9 mouse cellular contexts compared by ENCODE assay signal in the genomic region with DNA sequence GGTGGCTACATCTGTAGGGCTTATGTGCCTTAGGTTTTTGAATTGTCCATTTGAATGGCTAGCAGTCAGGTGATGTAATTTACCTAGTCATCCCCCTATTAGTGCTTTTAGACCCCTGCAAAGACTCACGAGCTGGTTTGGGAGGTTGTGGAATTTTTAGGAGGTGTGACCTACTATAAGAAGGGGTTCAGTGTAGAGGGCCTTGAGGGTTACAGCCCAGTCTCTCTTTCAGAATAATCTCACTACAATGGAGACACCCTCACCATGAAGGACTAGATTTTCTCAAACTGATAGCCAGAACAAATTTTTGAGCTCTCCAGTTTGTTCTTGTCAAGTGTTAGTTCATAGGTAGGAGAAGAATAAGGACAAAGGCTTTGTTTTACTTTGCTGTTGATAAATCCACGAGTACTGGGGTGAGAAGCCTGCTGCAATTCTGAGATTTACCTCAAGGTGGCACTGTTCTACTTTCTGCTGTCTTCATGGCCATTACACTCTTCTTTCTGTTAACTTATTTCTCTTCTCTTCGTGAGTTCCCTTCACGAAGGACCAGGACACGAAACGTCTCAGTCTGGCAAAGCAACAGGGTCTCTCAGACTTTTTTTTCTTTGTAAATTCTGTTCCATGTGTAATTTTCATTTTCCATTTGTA. TPM values are rescaled to one million over a fixed set of nuclear protein-coding genes. Genes with fewer than 3 reads are reported as not detected.
DNase-seq lines count a peak whose midpoint lies in the region; ATAC-seq and TF ChIP-seq lines count a peak whose summit lies in the region.
"Had no signal": no experiment of that assay in that cellular context is flagged by ENCODE, and none has a peak within 500 bp of the region (broad histone marks: within the 10 kb centered on the region; RNA-seq: fewer than 3 reads in every experiment).

No protein-coding gene starts in this region.

- no peak overlapping the region for H3K4me3 ChIP-seq in thymus, adult 2 months (ENCODE audit: control insufficient read depth, insufficient read depth, low read length)
- H3K4me3 ChIP-seq in kidney, adult 2 months (ENCODE audit: insufficient read depth, low read depth, low read length) = no peak overlapping the region
- H3K4me3 ChIP-seq in limb, embryonic 11.5 days (ENCODE audit: low read depth, low read length) = no peak overlapping the region

- no peaks in the 10 kb centered on the region for H3K4me1 ChIP-seq in thymus, adult 2 months (replicated peaks; ENCODE audit: control insufficient read depth, insufficient read depth, low read length)
- no peaks in the 10 kb centered on the region for H3K4me1 ChIP-seq in kidney, adult 2 months (ENCODE audit: control insufficient read depth, insufficient read depth, low read length)
- no peaks in the 10 kb centered on the region for H3K4me1 ChIP-seq in limb, embryonic 11.5 days (ENCODE audit: control insufficient read depth, insufficient read depth, low read length)

- H3K36me3 ChIP-seq in thymus, adult 2 months (ENCODE audit: control insufficient read depth, insufficient read depth, low read length) = no peaks in the 10 kb centered on the region
- no peaks in the 10 kb centered on the region for H3K36me3 ChIP-seq in kidney, adult 2 months (ENCODE audit: control insufficient read depth, insufficient read depth, low read length)
- no peaks in the 10 kb centered on the region for H3K36me3 ChIP-seq in limb, embryonic 11.5 days (ENCODE audit: control insufficient read depth, insufficient read depth, low read length)

- DNase-seq in thymus, adult 2 months = peak; percentile 16
- no peak for DNase-seq in thymus, adult 18-20 months
- peak; percentile 88 for DNase-seq in brain, adult 2 months (ENCODE audit: low read depth, low spot score)
- peak; percentile 11 for DNase-seq in fibroblast of lung, adult 2 months (ENCODE audit: low read depth)
- peak; percentile 42 for DNase-seq in kidney, adult 2 months
- DNase-seq in limb, embryonic 11.5 days (ENCODE audit: low spot score) = peak; percentile 81
- peak; percentile 39 for DNase-seq in retina, adult 2 months (ENCODE audit: low read depth, low spot score)

- H3K4me2 ChIP-seq in limb, embryonic 11.5 days (ENCODE audit: low read depth, severe bottlenecking) = no peak overlapping the region

- 48% methylated on average over 6 of the region's 6 CpGs for WGBS in thymus, adult 2 months
- WGBS in kidney, adult 2 months = 26% methylated on average over 6 of the region's 6 CpGs
- 53% methylated on average over 6 of the region's 6 CpGs for WGBS in limb, embryonic 11.5 days

- H3K9me3 ChIP-seq in limb, embryonic 11.5 days (ENCODE audit: control insufficient read depth, low read length) = no peaks in the 10 kb centered on the region

- H3K9ac ChIP-seq in limb, embryonic 11.5 days (ENCODE audit: low read length) = no peak overlapping the region

- no peaks in the 10 kb centered on the region for H3K27me3 ChIP-seq in thymus, adult 2 months (ENCODE audit: control insufficient read depth, insufficient read depth, low read length)
- no peaks in the 10 kb centered on the region for H3K27me3 ChIP-seq in kidney, adult 2 months (replicated peaks; ENCODE audit: control insufficient read depth, insufficient read depth, low read length)
- no peaks in the 10 kb centered on the region for H3K27me3 ChIP-seq in limb, embryonic 11.5 days (ENCODE audit: control insufficient read depth, insufficient read depth, low read length)

- no peak overlapping the region for H3K27ac ChIP-seq in thymus, adult 2 months (ENCODE audit: control insufficient read depth, insufficient read depth, low read length)
- no peak overlapping the region for H3K27ac ChIP-seq in kidney, adult 2 months (ENCODE audit: insufficient read depth, low read depth, low read length)
- no peak overlapping the region for H3K27ac ChIP-seq in limb, embryonic 11.5 days (replicated peaks; ENCODE audit: low read depth, low read length)

- no peak for TF ChIP-seq CTCF in thymus, adult 2 months (IDR thresholded peaks at IDR 0.05; ENCODE audit: borderline replicate concordance, control insufficient read depth, extremely low read depth, insufficient read depth, low read length, poor library complexity)
- no peak; the same call in 1 of the 2 replicates for TF ChIP-seq CTCF in kidney, adult 2 months (conservative IDR thresholded peaks at IDR 0.05; ENCODE audit: insufficient read depth, insufficient read length, low read depth, low read length)

- no peak for ATAC-seq in limb, embryonic 11.5 days (ENCODE audit: insufficient number of reproducible peaks, low FRiP score, low TSS enrichment, low read depth)
- no peak for ATAC-seq in monocyte, adult 5-6 weeks (replicated peaks; ENCODE audit: insufficient number of reproducible peaks, low FRiP score, low TSS enrichment, poor library complexity, severe bottlenecking)

- no peak for TF ChIP-seq POLR2A in thymus, adult 2 months (IDR thresholded peaks at IDR 0.05; ENCODE audit: control insufficient read depth, extremely low read depth, insufficient read depth, low read length, poor library complexity)
- TF ChIP-seq POLR2A in kidney, adult 2 months (IDR thresholded peaks at IDR 0.05; ENCODE audit: low read depth, low read length) = no peak

RNA-seq across cellular contexts. Expression of a gene that starts 52.0 kb away (rescaled TPM):
- not detected in 2 replicates for polyA plus RNA-seq in thymus, adult 2 months (2012; rRNA removed)
- not detected in 2 replicates for polyA plus RNA-seq in kidney, adult 2 months (2012; rRNA removed)
- polyA plus RNA-seq in limb, embryonic 11.5 days (2014; fragmentation: Nextera tagmentation; extraction: Ambion mirVana) = not detected in 2 replicates
- 0.11 TPM in 1 of 3 replicates, not detected in the others for total RNA-seq in monocyte, adult 5-6 weeks (2017)
- polyA plus RNA-seq: heart, embryonic 14.5 days had no signal

Comparison
In these comparisons a context has a peak if more than half of its experiments do, and no peak if none do; other contexts are left out.
1. DNase-seq: peak in thymus, adult 2 months (single experiment), brain, adult 2 months (single experiment), fibroblast of lung, adult 2 months (single experiment), kidney, adult 2 months (single experiment), limb, embryonic 11.5 days (single experiment) and retina, adult 2 months (single experiment); none in thymus, adult 18-20 months (0 of 2).